Mouse (Mus musculus): ENCODE results near the gene Senp3.
A peak's percentile ranks its signal among the peaks of the same experiment; 100 is the strongest.

Senp3 gene

GRCm38 (mm10) chr11:69665961-69666664 is 15.8 kb downstream of the Senp3 start, which contains the start of gene Cd68:
Gene Cd68 (minus strand): TSS chr11:69666153.
- TF ChIP-seq POU5F1 (IDR thresholded peaks at IDR 0.05; ENCODE audit: borderline replicate concordance, low read length): no peak
- no peak for TF ChIP-seq CTCF (conservative IDR thresholded peaks at IDR 0.05; ENCODE audit: low read length)
- TF ChIP-seq NANOG (IDR thresholded peaks at IDR 0.05; ENCODE audit: borderline replicate concordance, low read length): no peak; the same call in 1 of the 2 replicates
- Histone ChIP-seq H3K4me1 (replicated peaks; ENCODE audit: low read depth, low read length) (peaks cover 72% of the 10 kb centered on the region), H3K36me3 (ENCODE audit: insufficient read depth, low read length) (peaks cover 71% of the 10 kb centered on the region), H3K4me3 (replicated peaks; ENCODE audit: low read length) (peak within 1 kb of the TSS; percentile 56), H3K9me3 (ENCODE audit: low read length) (no peaks in the 10 kb centered on the region), H3K27me3 (ENCODE audit: insufficient read depth, low read length) (no peaks in the 10 kb centered on the region)

DNA sequence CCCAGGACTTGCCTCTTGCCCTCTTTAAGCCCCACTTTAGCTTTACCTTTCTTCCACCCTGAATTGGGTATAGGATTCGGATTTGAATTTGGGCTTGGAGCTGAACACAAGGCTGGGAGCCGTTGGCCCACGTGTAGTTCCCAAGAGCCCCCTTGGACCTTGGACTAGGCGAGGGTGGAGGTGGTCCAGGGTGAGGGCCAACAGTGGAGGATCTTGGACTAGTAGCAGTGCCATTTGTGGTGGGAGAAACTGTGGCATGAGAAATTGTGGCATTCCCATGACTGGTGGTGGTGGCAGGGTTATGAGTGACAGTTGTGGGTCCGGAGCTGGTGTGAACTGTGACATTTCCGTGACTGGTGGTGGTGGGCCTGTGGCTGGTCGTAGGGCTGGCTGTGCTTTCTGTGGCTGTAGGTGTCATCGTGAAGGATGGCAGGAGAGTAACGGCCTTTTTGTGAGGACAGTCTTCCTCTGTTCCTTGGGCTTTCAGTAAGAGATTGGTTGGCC is 16.4 kb downstream of the Senp3 start:
- H3K4me3 ChIP-seq (replicated peaks; ENCODE audit: low read length): peak overlapping the region; percentile 56
- no peak for TF ChIP-seq CTCF (conservative IDR thresholded peaks at IDR 0.05; ENCODE audit: low read length)
- TF ChIP-seq POU5F1 (IDR thresholded peaks at IDR 0.05; ENCODE audit: borderline replicate concordance, low read length): no peak
- no peak for TF ChIP-seq NANOG (IDR thresholded peaks at IDR 0.05; ENCODE audit: borderline replicate concordance, low read length)
- no peaks in the 10 kb centered on the region for H3K9me3 ChIP-seq (ENCODE audit: low read length)
- H3K27me3 ChIP-seq (ENCODE audit: insufficient read depth, low read length): no peaks in the 10 kb centered on the region
- H3K36me3 ChIP-seq (ENCODE audit: insufficient read depth, low read length): peaks cover 70% of the 10 kb centered on the region
- peaks cover 78% of the 10 kb centered on the region for H3K4me1 ChIP-seq (replicated peaks; ENCODE audit: low read depth, low read length)

DNA sequence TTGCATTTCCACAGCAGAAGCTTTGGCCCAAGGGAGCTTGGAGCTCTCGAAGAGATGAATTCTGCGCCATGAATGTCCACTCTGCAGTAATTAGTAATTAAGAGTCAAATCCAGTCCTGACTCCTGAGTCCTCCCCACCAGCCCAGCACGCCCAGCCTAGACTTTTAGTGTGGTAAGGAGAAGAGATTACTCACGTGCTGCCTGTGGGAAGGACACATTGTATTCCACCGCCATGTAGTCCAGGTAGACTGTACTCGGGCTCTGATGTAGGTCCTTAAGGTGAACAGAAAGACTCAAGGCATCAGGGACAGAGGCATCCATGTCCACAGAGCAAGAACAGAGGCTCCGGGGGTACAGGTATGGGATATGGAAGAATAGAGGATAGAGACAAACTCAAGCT is 17.0 kb downstream of the Senp3 start:
- no peaks in the 10 kb centered on the region for H3K9me3 ChIP-seq (ENCODE audit: low read length)
- H3K4me1 ChIP-seq (replicated peaks; ENCODE audit: low read depth, low read length): peaks cover 80% of the 10 kb centered on the region
- TF ChIP-seq CTCF (conservative IDR thresholded peaks at IDR 0.05; ENCODE audit: low read length): no peak
- H3K27me3 ChIP-seq (ENCODE audit: insufficient read depth, low read length): no peaks in the 10 kb centered on the region
- 0 out of 2 replicates have a peak overlapping the region, but pooled peaks have one; percentile 82 for H3K4me3 ChIP-seq (replicated peaks; ENCODE audit: low read length)
- peaks cover 70% of the 10 kb centered on the region for H3K36me3 ChIP-seq (ENCODE audit: insufficient read depth, low read length)

DNA sequence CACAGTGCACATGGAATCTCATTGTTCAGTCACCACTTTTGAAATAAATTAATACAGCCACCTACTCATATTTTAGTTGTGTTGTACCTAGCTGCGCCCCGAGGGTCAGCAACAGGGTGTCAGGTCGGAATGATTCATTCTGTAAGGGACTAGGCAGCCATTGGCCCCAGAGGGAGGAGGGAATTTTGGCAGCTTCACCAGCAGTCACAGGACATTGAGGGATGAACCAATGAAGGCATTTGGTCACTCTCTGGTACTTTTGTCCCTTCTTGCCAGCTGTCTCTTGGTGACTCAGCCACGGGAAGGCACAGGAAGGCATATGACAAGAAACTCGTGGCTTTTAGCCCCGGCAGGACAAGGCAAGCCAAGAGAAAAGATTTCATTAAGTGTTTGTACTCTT is 18.1 kb downstream of the Senp3 start:
- TF ChIP-seq CTCF (conservative IDR thresholded peaks at IDR 0.05; ENCODE audit: low read length): no peak
- no peak for TF ChIP-seq POU5F1 (IDR thresholded peaks at IDR 0.05; ENCODE audit: borderline replicate concordance, low read length)
- no peak for TF ChIP-seq NANOG (IDR thresholded peaks at IDR 0.05; ENCODE audit: borderline replicate concordance, low read length)
- H3K27me3 ChIP-seq (ENCODE audit: insufficient read depth, low read length): no peaks in the 10 kb centered on the region
- peaks cover 79% of the 10 kb centered on the region for H3K4me1 ChIP-seq (replicated peaks; ENCODE audit: low read depth, low read length)

GRCm38 (mm10) chr11:69662967-69663671 is 18.8 kb downstream of the Senp3 start:
- no peak for TF ChIP-seq CTCF (conservative IDR thresholded peaks at IDR 0.05; ENCODE audit: low read length)
- TF ChIP-seq POU5F1 (IDR thresholded peaks at IDR 0.05; ENCODE audit: borderline replicate concordance, low read length): no peak
- no peak for TF ChIP-seq NANOG (IDR thresholded peaks at IDR 0.05; ENCODE audit: borderline replicate concordance, low read length)
- no peaks in the 10 kb centered on the region for H3K9me3 ChIP-seq (ENCODE audit: low read length)
- H3K27me3 ChIP-seq (ENCODE audit: insufficient read depth, low read length): no peaks in the 10 kb centered on the region
- H3K4me3 ChIP-seq (replicated peaks; ENCODE audit: low read length): peak overlapping the region; percentile 82
- H3K4me1 ChIP-seq (replicated peaks; ENCODE audit: low read depth, low read length): peaks cover 79% of the 10 kb centered on the region
- peaks cover 70% of the 10 kb centered on the region for H3K36me3 ChIP-seq (ENCODE audit: insufficient read depth, low read length)

More for the DNA sequence above, 18.1 kb downstream of the Senp3 start:
- Histone ChIP-seq H3K9me3 (ENCODE audit: low read length) (no peaks in the 10 kb centered on the region), H3K36me3 (ENCODE audit: insufficient read depth, low read length) (peaks cover 70% of the 10 kb centered on the region), H3K4me3 (replicated peaks; ENCODE audit: low read length) (peak overlapping the region; percentile 82)

DNA sequence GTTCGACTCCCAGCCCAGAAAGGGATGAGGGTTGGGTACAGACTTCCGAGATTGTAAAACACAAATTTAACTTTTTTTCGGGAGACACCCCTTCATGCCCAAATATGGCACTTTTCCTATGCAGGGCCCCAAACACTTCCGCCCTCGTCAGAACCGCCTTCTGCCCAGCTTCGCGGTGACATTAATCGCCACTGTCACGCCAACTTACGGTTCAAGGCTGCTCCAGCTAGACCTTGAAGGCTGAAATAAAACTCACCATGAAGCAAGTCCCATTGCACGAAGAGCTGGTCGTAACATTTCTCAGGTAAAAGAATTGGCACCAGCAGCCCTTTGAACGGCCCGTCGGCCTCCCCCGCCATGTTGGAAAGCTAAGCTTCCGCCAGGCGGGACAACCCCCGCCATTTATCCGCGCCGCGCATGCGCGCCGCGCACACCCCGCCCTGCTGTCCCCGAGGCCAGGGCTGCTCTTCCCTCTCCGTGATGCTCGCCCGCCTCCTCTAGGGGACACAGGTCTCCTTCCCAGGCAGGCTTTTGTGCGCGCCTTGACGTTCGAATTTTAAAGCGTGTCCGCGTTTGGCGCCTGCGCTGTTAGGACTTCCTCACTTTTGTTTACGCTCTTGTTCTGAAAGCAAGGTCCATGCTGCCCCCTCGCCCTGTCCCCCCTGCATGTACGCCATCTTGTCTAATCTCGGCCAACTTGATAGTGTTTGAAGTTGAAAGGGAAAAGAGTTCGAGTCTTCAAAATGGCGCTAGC is 19.5 kb downstream of the Senp3 start, which contains the start of gene Mpdu1:
TSS of gene Mpdu1 (minus strand) at position 430 of the 754 bp plus-strand sequence.
- no peaks in the 10 kb centered on the region for H3K9me3 ChIP-seq (ENCODE audit: low read length)
- no peaks in the 10 kb centered on the region for H3K27me3 ChIP-seq (ENCODE audit: insufficient read depth, low read length)
- peak within 1 kb of the TSS; percentile 82 for H3K4me3 ChIP-seq (replicated peaks; ENCODE audit: low read length)
- H3K36me3 ChIP-seq (ENCODE audit: insufficient read depth, low read length): peaks cover 70% of the 10 kb centered on the region
- TF ChIP-seq POU5F1 (IDR thresholded peaks at IDR 0.05; ENCODE audit: borderline replicate concordance, low read length) (no peak), NANOG (IDR thresholded peaks at IDR 0.05; ENCODE audit: borderline replicate concordance, low read length) (no peak), CTCF (conservative IDR thresholded peaks at IDR 0.05; ENCODE audit: low read length) (no peak)
- peaks cover 79% of the 10 kb centered on the region for H3K4me1 ChIP-seq (replicated peaks; ENCODE audit: low read depth, low read length)

DNA sequence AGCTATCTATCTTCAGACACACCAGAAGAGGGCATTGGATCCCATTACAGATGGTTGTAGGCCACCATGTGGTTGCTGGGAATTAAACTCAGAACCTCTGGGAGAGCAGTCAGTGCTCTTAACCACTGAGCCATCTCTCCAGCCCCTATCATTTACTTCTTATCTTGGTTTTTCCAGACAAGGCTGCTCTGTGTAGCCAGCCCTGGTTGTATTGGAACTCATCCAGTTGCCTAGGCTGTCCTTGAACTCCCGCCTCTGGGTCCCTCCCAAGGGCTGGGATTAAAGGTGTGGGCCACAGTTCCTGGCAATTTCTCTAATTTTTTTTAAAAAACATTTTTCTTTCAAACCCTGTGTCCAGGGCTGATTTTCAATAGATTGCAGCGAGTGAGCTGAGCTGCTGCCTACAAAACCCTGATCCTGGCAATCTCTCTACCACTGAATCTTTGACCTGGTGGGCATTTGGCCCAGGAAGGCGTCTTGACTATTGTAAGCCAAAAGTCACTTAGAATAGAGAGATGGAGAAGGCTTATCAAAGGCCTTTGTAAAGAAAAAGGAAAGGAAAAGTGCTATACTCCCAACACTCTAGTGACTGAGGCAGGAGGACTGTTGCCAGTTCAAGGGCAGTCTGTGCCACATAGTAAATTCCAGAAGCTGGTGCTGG is 20.5 kb downstream of the Senp3 start:
- no peaks in the 10 kb centered on the region for H3K27me3 ChIP-seq (ENCODE audit: insufficient read depth, low read length)
- peaks cover 71% of the 10 kb centered on the region for H3K36me3 ChIP-seq (ENCODE audit: insufficient read depth, low read length)
- peak overlapping the region; percentile 82 for H3K4me3 ChIP-seq (replicated peaks; ENCODE audit: low read length)
- H3K9me3 ChIP-seq (ENCODE audit: low read length): no peaks in the 10 kb centered on the region
- peaks cover 85% of the 10 kb centered on the region for H3K4me1 ChIP-seq (replicated peaks; ENCODE audit: low read depth, low read length)
- TF ChIP-seq NANOG (IDR thresholded peaks at IDR 0.05; ENCODE audit: borderline replicate concordance, low read length) (no peak), POU5F1 (IDR thresholded peaks at IDR 0.05; ENCODE audit: borderline replicate concordance, low read length) (no peak), CTCF (conservative IDR thresholded peaks at IDR 0.05; ENCODE audit: low read length) (no peak)
